ENCODE assay signal across 8 mouse cellular contexts in the genomic region with DNA sequence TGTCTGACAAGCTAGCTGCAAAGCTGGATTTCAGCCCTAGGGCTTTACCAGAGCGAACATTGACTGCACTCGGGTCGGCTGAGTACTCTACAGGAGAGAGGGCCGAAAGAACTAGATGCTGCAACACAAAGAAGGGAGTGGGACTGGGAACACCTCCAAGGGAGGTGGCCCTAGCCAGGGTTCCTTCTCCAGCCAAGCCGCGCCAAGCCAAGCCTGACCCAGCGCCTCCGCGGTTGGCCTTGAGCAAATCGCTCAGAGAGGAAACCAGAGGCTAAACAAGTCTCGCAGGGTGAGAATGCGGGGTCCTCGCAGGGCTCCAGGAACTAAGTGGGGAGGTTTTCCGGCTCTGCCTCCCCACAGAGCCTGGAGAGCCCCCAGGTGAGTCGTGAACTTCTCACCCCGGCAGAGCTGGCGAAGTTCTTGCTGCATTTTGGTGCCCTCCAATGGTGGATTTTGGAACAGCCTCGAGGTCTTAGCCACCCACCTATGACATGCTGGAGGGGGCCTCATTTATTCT. TPM values are rescaled to one million over a fixed set of nuclear protein-coding genes. Genes with fewer than 3 reads are reported as not detected.
DNase-seq lines count a peak whose midpoint lies in the region; ATAC-seq lines count a peak whose summit lies in the region.

No protein-coding gene starts in this region.

- H3K4me2 ChIP-seq in hindbrain, embryonic 12.5 days (replicated peaks) = peak overlapping the region; percentile 75

- WGBS in hindbrain, embryonic 12.5 days = 3% methylated on average over 18 of the region's 18 CpGs

- H3K4me1 ChIP-seq in hindbrain, embryonic 12.5 days = peaks cover 20% of the 10 kb centered on the region

- peak; percentile 67 for ATAC-seq in hindbrain, embryonic 12.5 days (ENCODE audit: low FRiP score)

- H3K9ac ChIP-seq in hindbrain, embryonic 12.5 days = peak overlapping the region; percentile 38; the same call in 1 of the 2 replicates

- DNase-seq in MN1 (ENCODE audit: low spot score) = peak; percentile 37
- peak; percentile 71 for DNase-seq in cerebellum, adult 8-10 months
- DNase-seq in frontal cortex, postnatal 10 days (ENCODE audit: low spot score in 2 of 2) = peak; percentile 25 to 69
- DNase-seq in layer of hippocampus, postnatal 36 days = peak; percentile 66 to 71
- peak; percentile 80 to 83 for DNase-seq in lung, postnatal 4 days
- DNase-seq in right cerebral cortex, adult 18-20 months = peak; percentile 56
- peak; percentile 15 for DNase-seq in urinary bladder, postnatal 10 days (ENCODE audit: low spot score)

- no peaks in the 10 kb centered on the region for H3K27me3 ChIP-seq in hindbrain, embryonic 12.5 days

- H3K36me3 ChIP-seq in hindbrain, embryonic 12.5 days = no peaks in the 10 kb centered on the region

- H3K9me3 ChIP-seq in hindbrain, embryonic 12.5 days (replicated peaks) = peaks cover 3% of the 10 kb centered on the region; the same call in 1 of the 2 replicates

- H3K27ac ChIP-seq in hindbrain, embryonic 12.5 days = no peak overlapping the region

- H3K4me3 ChIP-seq in hindbrain, embryonic 12.5 days = peak overlapping the region; percentile 37

RNA-seq across cellular contexts. Expression of gene Drd3, which starts 48.0 kb away (rescaled TPM):
- not detected in 2 replicates for polyA plus RNA-seq in hindbrain, embryonic 12.5 days (2016; fragmentation: Nextera tagmentation; extraction: Ambion mirVana)
- under 1 TPM; 0.32 to 0.35 TPM for total RNA-seq in layer of hippocampus, postnatal 36 days (2021)

Comparison
In these comparisons a context has a peak if more than half of its experiments do, and no peak if none do; other contexts are left out.
1. DNase-seq: peak in every context shown above with its lines; median percentile 82 in lung, postnatal 4 days; 71 in cerebellum, adult 8-10 months; 68 in layer of hippocampus, postnatal 36 days; 56 in right cerebral cortex, adult 18-20 months; 47 in frontal cortex, postnatal 10 days; 37 in MN1; 15 in urinary bladder, postnatal 10 days.